Mouse (Mus musculus) liver, embryonic 12.5 days (tissue): ENCODE measurements around the gene Defb13. TPM values are rescaled to one million over a fixed set of nuclear protein-coding genes. Genes with fewer than 3 reads are reported as not detected.
"Not testable (repeated sequence)": the region's sequence is repeated elsewhere in the genome, so short reads cannot be mapped to it uniquely, and the experiment has no call there.

Source experiments
- ATAC-seq: fragments of 200-750 bp; cut with Nextera tagmentation; 2 replicates; pipeline ENCODE4 v1.8.0; 2017; ENCODE audit warnings: moderate number of reproducible peaks, mild to moderate bottlenecking, moderate library complexity
- H3K27ac ChIP-seq: fragments of 300-500 bp; sonication (generic); 2 replicates; pipeline ENCODE4 v1.5.1; 2016; ENCODE audit warnings: mild to moderate bottlenecking
- H3K27me3 ChIP-seq: fragments of 300-500 bp; sonication (generic); replicated peaks from 2 replicates; pipeline ENCODE4 v1.6.1; 2016; ENCODE audit warnings: mild to moderate bottlenecking, moderate library complexity
- H3K36me3 ChIP-seq: fragments of 300-500 bp; sonication (generic); 2 replicates; pipeline ENCODE4 v1.6.1; 2016; ENCODE audit warnings: mild to moderate bottlenecking, moderate library complexity
- H3K4me1 ChIP-seq: fragments of 300-500 bp; sonication (generic); 2 replicates; pipeline ENCODE4 v1.6.1; 2016
- H3K4me2 ChIP-seq: fragments of 300-500 bp; sonication (generic); 2 replicates; pipeline ENCODE4 v1.6.1; 2016; ENCODE audit warnings: mild to moderate bottlenecking, moderate library complexity
- H3K4me3 ChIP-seq: fragments of 300-500 bp; sonication (generic); 2 replicates; pipeline ENCODE4 v1.5.1; 2016; ENCODE audit warnings: mild to moderate bottlenecking, moderate library complexity
- H3K9ac ChIP-seq: fragments of 300-500 bp; sonication (generic); 2 replicates; pipeline ENCODE4 v1.6.1; 2016; ENCODE audit warnings: mild to moderate bottlenecking, moderate library complexity
- H3K9me3 ChIP-seq: fragments of 300-500 bp; sonication (generic); replicated peaks from 2 replicates; pipeline ENCODE4 v1.6.1; 2016; ENCODE audit warnings: mild to moderate bottlenecking, moderate library complexity
- WGBS: fragments of 180-500 bp; shearing (Covaris S2); methylation state at CpG from one replicate; pipeline ENCODE4 v1.1.7; 2016; ENCODE audit not compliant: insufficient replicate concordance; 5-methylcytosine and 5-hydroxymethylcytosine counted together
- polyA plus RNA-seq: library from polyadenylated mRNA; unstranded; fragments of >200 nt; fragmentation: Nextera tagmentation; extraction: Ambion mirVana; gene quantifications from 2 replicates; pipeline ENCODE4 v1.2.1, GENCODE M21; 2016

Gene Defb13
- not detected in 2 replicates for polyA plus RNA-seq

DNA sequence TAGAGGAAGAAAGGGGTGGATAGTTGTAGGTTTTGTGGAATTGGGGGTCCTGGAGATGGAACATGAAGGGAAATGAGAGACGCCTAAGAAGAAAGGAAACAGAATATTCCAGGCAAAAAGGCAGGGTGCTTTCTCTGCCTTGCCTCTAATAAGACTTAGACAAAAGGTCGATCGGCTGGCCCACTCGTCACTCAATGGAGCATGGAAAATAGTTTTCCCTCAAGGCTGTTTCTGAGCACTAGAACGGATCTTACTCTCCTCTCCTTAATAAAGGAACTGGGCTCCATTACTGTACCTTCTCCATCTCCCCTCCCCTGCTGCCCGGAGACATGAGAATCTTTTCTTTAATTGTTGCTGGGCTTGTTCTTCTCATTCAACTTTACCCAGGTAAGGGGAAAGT lies at the start of gene Defb13:
Gene Defb13, plus strand, starts transcription at position 301 of the 400 bp plus-strand sequence.
- Histone ChIP-seq H3K27me3 (no peaks in the 10 kb centered on the region), H3K27ac (no peak within 1 kb of the TSS), H3K4me2 (no peak within 1 kb of the TSS), H3K36me3 (no peaks in the 10 kb centered on the region), H3K9me3 (no peaks in the 10 kb centered on the region), H3K4me1 (no peaks in the 10 kb centered on the region), H3K9ac (no peak within 1 kb of the TSS), H3K4me3 (no peak within 1 kb of the TSS)
- no peak for ATAC-seq
- WGBS = 72% methylated on average over 6 of the region's 6 CpGs

DNA sequence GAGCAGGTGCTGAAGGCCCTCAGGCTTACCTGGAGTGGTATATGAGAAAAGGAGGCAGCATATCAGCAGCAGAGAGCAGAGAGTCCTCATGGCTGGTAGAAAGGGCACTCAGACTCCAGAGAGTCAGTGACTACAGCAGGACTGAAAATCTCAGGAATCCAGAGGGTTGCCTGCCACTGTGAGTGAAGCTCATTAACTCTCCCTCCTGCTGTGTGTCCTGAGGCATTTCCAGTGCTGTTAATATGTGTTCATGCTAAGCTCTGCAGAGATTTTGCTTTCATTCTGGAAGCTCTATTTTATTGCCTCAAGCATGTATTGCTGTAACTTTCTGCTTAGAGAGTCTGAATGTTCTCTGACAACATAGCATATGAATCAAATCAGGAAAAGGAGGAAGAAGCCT lies 40.3 kb upstream of the Defb13 start, which contains the start of gene Defb11:
Gene Defb11, minus strand, starts transcription at position 123 of the 400 bp plus-strand sequence.
- H3K36me3 ChIP-seq, H3K27ac ChIP-seq, H3K4me2 ChIP-seq, H3K4me3 ChIP-seq, H3K9me3 ChIP-seq, H3K9ac ChIP-seq, H3K27me3 ChIP-seq, H3K4me1 ChIP-seq, ATAC-seq: not testable (repeated sequence)

DNA sequence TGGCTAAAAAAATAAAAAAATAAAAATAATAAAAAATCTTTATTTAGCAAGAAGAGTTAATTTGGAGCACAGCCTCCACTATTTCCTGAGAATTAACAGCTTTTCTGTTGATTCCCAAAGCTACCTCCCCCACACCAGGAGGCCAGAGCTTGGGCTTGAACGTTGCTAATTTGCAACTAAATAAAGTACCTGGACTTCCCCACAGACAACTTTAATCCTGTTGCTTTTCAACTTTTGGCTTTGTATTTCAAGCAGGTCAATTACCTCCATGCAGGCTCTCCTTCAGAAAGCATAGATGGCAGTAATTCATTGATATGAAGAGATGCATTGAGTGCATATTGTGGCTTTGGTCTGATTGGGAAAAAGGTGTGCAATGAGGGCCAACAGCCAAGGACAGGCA lies 34.6 kb upstream of the Defb13 start:
- Histone ChIP-seq H3K27me3 (no peaks in the 10 kb centered on the region), H3K9ac (no peak overlapping the region), H3K4me3 (no peak overlapping the region), H3K9me3 (no peaks in the 10 kb centered on the region), H3K4me2 (no peak overlapping the region), H3K4me1 (no peaks in the 10 kb centered on the region), H3K36me3 (no peaks in the 10 kb centered on the region), H3K27ac (no peak overlapping the region)
- WGBS = 15% methylated on average over 1 of the region's 1 CpGs
- no peak for ATAC-seq

GRCm38 (mm10) chr8:21912554-21912953 lies 34.0 kb upstream of the Defb13 start:
- Histone ChIP-seq H3K27me3 (no peaks in the 10 kb centered on the region), H3K9me3 (no peaks in the 10 kb centered on the region), H3K36me3 (no peaks in the 10 kb centered on the region), H3K4me2 (no peak overlapping the region), H3K4me3 (no peak overlapping the region), H3K4me1 (no peaks in the 10 kb centered on the region), H3K27ac (no peak overlapping the region), H3K9ac (no peak overlapping the region)
- no peak for ATAC-seq
- 26% methylated on average over 2 of the region's 2 CpGs for WGBS

DNA sequence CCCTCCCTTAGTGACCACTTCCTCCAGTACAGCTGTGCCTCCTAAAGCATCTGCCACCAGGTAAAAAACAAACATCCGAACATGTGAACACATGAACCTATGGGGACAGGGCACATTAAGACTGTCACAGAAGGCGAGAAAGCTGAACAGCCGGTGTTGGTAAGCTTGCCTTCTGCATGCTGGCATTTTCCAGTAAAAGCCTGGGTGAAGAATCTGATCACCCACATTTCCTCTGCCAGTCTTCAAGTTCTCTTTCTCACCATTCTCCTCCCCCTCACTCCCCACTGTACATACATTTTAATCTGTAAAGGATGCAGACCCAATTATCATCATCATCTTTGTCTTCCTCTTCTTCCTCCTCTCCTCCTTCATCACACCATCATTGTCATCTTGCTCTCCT lies 30.9 kb upstream of the Defb13 start:
- Histone ChIP-seq H3K27me3 (no peaks in the 10 kb centered on the region), H3K4me1 (no peaks in the 10 kb centered on the region), H3K4me2 (no peak overlapping the region), H3K9ac (no peak overlapping the region), H3K27ac (no peak overlapping the region), H3K9me3 (no peaks in the 10 kb centered on the region), H3K36me3 (no peaks in the 10 kb centered on the region), H3K4me3 (no peak overlapping the region)
- WGBS = 58% methylated on average over 3 of the region's 3 CpGs
- ATAC-seq = no peak

DNA sequence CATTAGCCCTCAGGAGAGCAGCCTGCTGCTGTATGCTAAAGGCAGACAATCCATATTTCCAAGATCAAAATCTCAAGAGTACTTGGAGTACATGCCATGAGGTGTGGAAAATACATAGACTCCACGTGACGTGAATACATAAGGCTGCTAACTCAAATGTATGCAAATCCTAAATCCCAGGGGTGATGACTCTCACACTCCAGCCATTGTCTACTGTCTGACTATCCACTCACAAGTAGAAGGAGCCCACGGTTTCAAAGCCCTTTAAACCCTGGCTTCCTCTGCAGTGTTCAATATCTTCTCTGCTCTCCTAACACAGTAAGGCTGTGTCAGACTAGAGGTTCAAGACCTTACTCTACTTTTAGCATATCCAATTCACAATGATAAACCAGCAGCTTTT lies 15.8 kb upstream of the Defb13 start:
- H3K27me3 ChIP-seq, H3K36me3 ChIP-seq, ATAC-seq, H3K4me3 ChIP-seq, H3K9me3 ChIP-seq, H3K4me1 ChIP-seq, H3K27ac ChIP-seq, H3K4me2 ChIP-seq, H3K9ac ChIP-seq: not testable (repeated sequence)
- 69% methylated on average over 3 of the region's 3 CpGs for WGBS

- Histone ChIP-seq H3K9ac (no peak within 1 kb of the TSS), H3K27ac (no peak within 1 kb of the TSS), H3K4me1 (no peaks in the 10 kb centered on the region), H3K4me3 (no peak within 1 kb of the TSS), H3K36me3 (no peaks in the 10 kb centered on the region), H3K27me3 (no peaks in the 10 kb centered on the region), H3K4me2 (no peak within 1 kb of the TSS), H3K9me3 (no peaks in the 10 kb centered on the region)
- no peak for ATAC-seq
- WGBS = 75% methylated on average over 6 of the region's 6 CpGs
Observed at GRCm38 (mm10) chr8:21932610-21933009, 14.0 kb upstream of the Defb13 start, which contains the start of gene Defb15. Defb15 (minus strand) TSS chr8:21932710.

DNA sequence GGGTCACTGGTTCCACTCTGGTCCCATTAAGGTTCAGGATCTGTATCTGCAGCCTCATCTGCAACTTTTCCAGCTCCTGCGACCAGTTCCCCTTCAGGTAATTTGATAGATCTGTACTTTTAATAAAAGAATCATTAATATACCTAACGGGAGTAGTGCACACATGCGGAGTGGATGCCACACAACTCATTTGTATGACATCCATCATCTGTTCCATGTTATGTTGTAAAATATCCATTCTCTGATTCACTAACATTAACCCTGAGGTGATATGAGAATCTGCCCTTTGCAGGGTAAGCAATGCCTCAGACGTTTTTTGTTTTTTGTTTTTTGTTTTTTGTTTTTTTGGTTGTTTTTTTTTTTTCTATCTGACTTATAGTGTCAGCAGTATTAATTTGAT lies 8.5 kb upstream of the Defb13 start, which contains the start of gene Defb35:
Gene Defb35, plus strand, starts transcription at position 301 of the 400 bp plus-strand sequence.
- WGBS = 63% methylated on average over 4 of the region's 4 CpGs
- not testable (repeated sequence) for H3K9ac ChIP-seq, H3K9me3 ChIP-seq, H3K4me1 ChIP-seq, H3K4me2 ChIP-seq, ATAC-seq, H3K36me3 ChIP-seq, H3K27ac ChIP-seq, H3K27me3 ChIP-seq, H3K4me3 ChIP-seq

GRCm38 (mm10) chr8:21947311-21948017 lies 902 bp downstream of the Defb13 start:
- H3K9me3 ChIP-seq = no peaks in the 10 kb centered on the region
- H3K4me3 ChIP-seq = no peak overlapping the region
- no peak overlapping the region for H3K9ac ChIP-seq
- ATAC-seq = no peak
- H3K36me3 ChIP-seq = no peaks in the 10 kb centered on the region
- WGBS = 63% methylated on average over 9 of the region's 9 CpGs
- no peak overlapping the region for H3K4me2 ChIP-seq
- H3K27me3 ChIP-seq = no peaks in the 10 kb centered on the region
- no peak overlapping the region for H3K27ac ChIP-seq
- no peaks in the 10 kb centered on the region for H3K4me1 ChIP-seq

- no peaks in the 10 kb centered on the region for H3K27me3 ChIP-seq
- H3K4me1 ChIP-seq = no peaks in the 10 kb centered on the region
- no peak overlapping the region for H3K9ac ChIP-seq
- H3K9me3 ChIP-seq = no peaks in the 10 kb centered on the region
- H3K27ac ChIP-seq = no peak overlapping the region
- 5% methylated on average over 9 of the region's 9 CpGs for WGBS
- no peak for ATAC-seq
- H3K4me3 ChIP-seq = no peak overlapping the region
- no peak overlapping the region for H3K4me2 ChIP-seq
- H3K36me3 ChIP-seq = no peaks in the 10 kb centered on the region
Observed at GRCm38 (mm10) chr8:21955321-21955720, 8.8 kb downstream of the Defb13 start.

- no peaks in the 10 kb centered on the region for H3K27me3 ChIP-seq
- 64% methylated on average over 3 of the region's 3 CpGs for WGBS
- no peak for ATAC-seq
Observed at GRCm38 (mm10) chr8:21956336-21956735, 9.8 kb downstream of the Defb13 start.

GRCm38 (mm10) chr8:21958414-21958813 lies 11.9 kb downstream of the Defb13 start, which contains the start of gene Fam90a1a:
Fam90a1a (plus strand) TSS chr8:21958714.
- Histone ChIP-seq H3K4me2 (no peak within 1 kb of the TSS), H3K27ac (no peak within 1 kb of the TSS), H3K4me3 (no peak within 1 kb of the TSS), H3K9me3 (no peaks in the 10 kb centered on the region), H3K9ac (no peak within 1 kb of the TSS), H3K27me3 (no peaks in the 10 kb centered on the region), H3K4me1 (no peaks in the 10 kb centered on the region), H3K36me3 (no peaks in the 10 kb centered on the region)
- 67% methylated on average over 2 of the region's 2 CpGs for WGBS
- no peak for ATAC-seq

More at GRCm38 (mm10) chr8:21956336-21956735, 9.8 kb downstream of the Defb13 start:
- no peaks in the 10 kb centered on the region for H3K36me3 ChIP-seq
- no peaks in the 10 kb centered on the region for H3K4me1 ChIP-seq
- H3K4me2 ChIP-seq = no peak overlapping the region
- H3K9ac ChIP-seq = no peak overlapping the region
- no peak overlapping the region for H3K27ac ChIP-seq
- H3K9me3 ChIP-seq = no peaks in the 10 kb centered on the region
- no peak overlapping the region for H3K4me3 ChIP-seq

DNA sequence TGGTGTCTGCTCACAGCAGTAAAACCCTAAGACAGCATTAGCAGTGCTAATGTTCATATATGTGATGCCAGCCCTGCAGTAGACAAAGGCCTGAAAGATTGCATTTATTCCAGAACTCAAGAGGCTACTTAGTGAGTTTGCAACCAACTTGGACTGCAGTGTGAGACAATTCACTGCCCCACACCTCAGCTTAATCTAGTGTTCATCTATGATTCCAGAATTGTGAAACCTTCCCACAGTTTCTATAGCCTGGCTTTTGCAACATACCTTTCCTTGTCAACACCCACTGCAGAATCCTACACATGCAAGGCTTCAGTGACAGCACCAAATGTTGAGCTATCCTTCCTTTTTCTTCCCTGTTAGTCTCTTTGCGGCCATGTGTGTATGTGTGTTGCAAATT lies 20.1 kb downstream of the Defb13 start:
- no peak for ATAC-seq
- no peak overlapping the region for H3K9ac ChIP-seq
- no peak overlapping the region for H3K27ac ChIP-seq
- no peaks in the 10 kb centered on the region for H3K4me1 ChIP-seq
- H3K4me2 ChIP-seq = no peak overlapping the region
- no peak overlapping the region for H3K4me3 ChIP-seq
- H3K36me3 ChIP-seq = no peaks in the 10 kb centered on the region
- H3K27me3 ChIP-seq = no peaks in the 10 kb centered on the region
- WGBS = 54% methylated on average over 1 of the region's 1 CpGs
- H3K9me3 ChIP-seq = no peaks in the 10 kb centered on the region
